Mouse (Mus musculus) liver, embryonic 13.5 days (tissue): Measurements from ENCODE around the gene Cux2. TPM values are rescaled to one million over a fixed set of nuclear protein-coding genes. Genes with fewer than 3 reads are reported as not detected.
A peak's percentile ranks its signal among the peaks of the same experiment; 100 is the strongest.

Source experiments
- ATAC-seq: fragments of 200-750 bp; cut with Nextera tagmentation; 2 replicates; pipeline ENCODE4 v1.8.0; 2017; ENCODE audit warnings: low read depth, mild to moderate bottlenecking, moderate number of reproducible peaks, moderate library complexity
- DNase-seq: peaks from one replicate; pipeline ENCODE4 v3.0.0; 2022
- H3K27ac ChIP-seq: fragments of 300-500 bp; sonication (generic); 2 replicates; pipeline ENCODE4 v1.5.1; 2015; ENCODE audit warnings: moderate library complexity, mild to moderate bottlenecking, inconsistent platforms
- H3K27me3 ChIP-seq: fragments of 300-500 bp; sonication (generic); 2 replicates; pipeline ENCODE4 v1.6.1; 2015; ENCODE audit warnings: mild to moderate bottlenecking, inconsistent platforms
- H3K36me3 ChIP-seq: fragments of 300-500 bp; sonication (generic); 2 replicates; pipeline ENCODE4 v1.6.1; 2015; ENCODE audit warnings: mild to moderate bottlenecking, inconsistent platforms
- H3K4me1 ChIP-seq: fragments of 300-500 bp; sonication (generic); replicated peaks from 2 replicates; pipeline ENCODE4 v1.6.1; 2015; ENCODE audit warnings: inconsistent platforms
- H3K4me2 ChIP-seq: fragments of 300-500 bp; sonication (generic); 2 replicates; pipeline ENCODE4 v1.6.1; 2015; ENCODE audit warnings: inconsistent platforms, mild to moderate bottlenecking, moderate library complexity
- H3K4me3 ChIP-seq: fragments of 300-500 bp; sonication (generic); replicated peaks from 2 replicates; pipeline ENCODE4 v1.5.1; 2015; ENCODE audit warnings: mild to moderate bottlenecking, inconsistent platforms
- H3K9ac ChIP-seq: fragments of 300-500 bp; sonication (generic); 2 replicates; pipeline ENCODE4 v1.6.1; 2015; ENCODE audit warnings: mild to moderate bottlenecking, inconsistent platforms
- H3K9me3 ChIP-seq: fragments of 300-500 bp; sonication (generic); replicated peaks from 2 replicates; pipeline ENCODE4 v1.6.1; 2016; ENCODE audit warnings: inconsistent platforms
- WGBS: fragments of 180-500 bp; shearing (Covaris S2); methylation state at CpG from one replicate; pipeline ENCODE4 v1.1.7; 2015; ENCODE audit not compliant: insufficient replicate concordance; 5-methylcytosine and 5-hydroxymethylcytosine counted together
- polyA plus RNA-seq: library from polyadenylated mRNA; unstranded; fragments of >200 nt; fragmentation: Nextera tagmentation; extraction: Ambion mirVana; gene quantifications from 2 replicates; pipeline ENCODE4 v1.2.1, GENCODE M21; 2015

Cux2 gene
- polyA plus RNA-seq, 1 experiment from 2014 or later = 0.59 TPM

GRCm38 (mm10) chr5:122059060-122060017 lies 9.4 kb upstream of the Cux2 start:
- 22% methylated on average over 39 of the region's 39 CpGs for WGBS
- Histone ChIP-seq H3K4me2 (peak overlapping the region; percentile 56), H3K27me3 (0 out of 2 replicates have a peak, but pooled peaks cover under 1% of the 10 kb centered on the region), H3K9ac (no peak overlapping the region), H3K9me3 (no peaks in the 10 kb centered on the region), H3K27ac (no peak overlapping the region), H3K4me3 (peak overlapping the region; percentile 28), H3K4me1 (peaks cover 14% of the 10 kb centered on the region), H3K36me3 (no peaks in the 10 kb centered on the region)
- ATAC-seq = no peak
- DNase-seq = peak; percentile 26

GRCm38 (mm10) chr5:122057622-122058021 lies 7.7 kb upstream of the Cux2 start:
- H3K27me3 ChIP-seq = peaks cover 17% of the 10 kb centered on the region
- ATAC-seq = no peak
- no peak overlapping the region for H3K27ac ChIP-seq
- H3K36me3 ChIP-seq = no peaks in the 10 kb centered on the region
- H3K4me3 ChIP-seq = no peak overlapping the region
- no peak overlapping the region for H3K9ac ChIP-seq
- peaks cover 15% of the 10 kb centered on the region for H3K4me1 ChIP-seq
- no peak for DNase-seq
- H3K9me3 ChIP-seq = no peaks in the 10 kb centered on the region
- whole genome bisulfite sequencing = 55% methylated on average over 6 of the region's 6 CpGs
- H3K4me2 ChIP-seq = no peak overlapping the region

GRCm38 (mm10) chr5:122056557-122056956 lies 6.7 kb upstream of the Cux2 start:
- no peak overlapping the region for H3K4me2 ChIP-seq
- no peak for DNase-seq
- no peak overlapping the region for H3K27ac ChIP-seq
- no peak for ATAC-seq
- no peak overlapping the region for H3K4me3 ChIP-seq
- H3K9ac ChIP-seq = no peak overlapping the region
- H3K4me1 ChIP-seq = peaks cover 15% of the 10 kb centered on the region
- WGBS = 57% methylated on average over 8 of the region's 8 CpGs
- no peaks in the 10 kb centered on the region for H3K36me3 ChIP-seq
- no peaks in the 10 kb centered on the region for H3K9me3 ChIP-seq
- H3K27me3 ChIP-seq = peaks cover 26% of the 10 kb centered on the region

GRCm38 (mm10) chr5:122054130-122054843 lies 4.4 kb upstream of the Cux2 start:
- Histone ChIP-seq H3K27me3 (peaks cover 49% of the 10 kb centered on the region), H3K27ac (no peak overlapping the region), H3K9me3 (no peaks in the 10 kb centered on the region), H3K4me3 (no peak overlapping the region), H3K36me3 (no peaks in the 10 kb centered on the region), H3K4me2 (peak overlapping the region; percentile 29; the same call in 1 of the 2 replicates), H3K9ac (no peak overlapping the region), H3K4me1 (peaks cover 21% of the 10 kb centered on the region)
- ATAC-seq (no peak; the same call in 1 of the 2 replicates), DNase-seq (no peak)
- 34% methylated on average over 13 of the region's 13 CpGs for WGBS

- DNase-seq = no peak
- no peak overlapping the region for H3K4me2 ChIP-seq
- peaks cover 56% of the 10 kb centered on the region for H3K27me3 ChIP-seq
- H3K9me3 ChIP-seq = no peaks in the 10 kb centered on the region
- 27% methylated on average over 15 of the region's 15 CpGs for WGBS
- H3K9ac ChIP-seq = no peak overlapping the region
- no peak overlapping the region for H3K4me3 ChIP-seq
- no peaks in the 10 kb centered on the region for H3K36me3 ChIP-seq
- H3K27ac ChIP-seq = no peak overlapping the region
- H3K4me1 ChIP-seq = peaks cover 28% of the 10 kb centered on the region
- ATAC-seq = no peak
Measured at GRCm38 (mm10) chr5:122053587-122053986, 3.7 kb upstream of the Cux2 start.

GRCm38 (mm10) chr5:122050832-122051105 lies 867 bp upstream of the Cux2 start:
- H3K4me1 ChIP-seq = peaks cover 31% of the 10 kb centered on the region
- no peaks in the 10 kb centered on the region for H3K36me3 ChIP-seq
- DNase-seq (no peak), ATAC-seq (peak; percentile 42; the same call in 1 of the 2 replicates)
- WGBS = 4% methylated on average over 8 of the region's 8 CpGs
- H3K27ac ChIP-seq = no peak overlapping the region
- peaks cover 84% of the 10 kb centered on the region for H3K27me3 ChIP-seq
- H3K9me3 ChIP-seq = no peaks in the 10 kb centered on the region
- H3K9ac ChIP-seq = no peak overlapping the region
- peak overlapping the region; percentile 66 for H3K4me3 ChIP-seq
- peak overlapping the region; percentile 74 for H3K4me2 ChIP-seq

GRCm38 (mm10) chr5:122049664-122050016 lies 262 bp downstream of the Cux2 start:
- 0% methylated on average over 38 of the region's 43 CpGs for WGBS
- H3K36me3 ChIP-seq = no peaks in the 10 kb centered on the region
- H3K9ac ChIP-seq = peak overlapping the region; percentile 53
- peaks cover 31% of the 10 kb centered on the region for H3K4me1 ChIP-seq
- H3K4me3 ChIP-seq = peak overlapping the region; percentile 66
- ATAC-seq (no peak), DNase-seq (no peak)
- peak overlapping the region; percentile 74 for H3K4me2 ChIP-seq
- no peaks in the 10 kb centered on the region for H3K9me3 ChIP-seq
- no peak overlapping the region for H3K27ac ChIP-seq
- peaks cover 89% of the 10 kb centered on the region for H3K27me3 ChIP-seq

GRCm38 (mm10) chr5:122048686-122049663 lies 927 bp downstream of the Cux2 start:
- peak overlapping the region; percentile 74 for H3K4me2 ChIP-seq
- peaks cover 85% of the 10 kb centered on the region for H3K27me3 ChIP-seq
- H3K9ac ChIP-seq = no peak overlapping the region
- no peak for ATAC-seq
- WGBS = 3% methylated on average over 52 of the region's 52 CpGs
- no peaks in the 10 kb centered on the region for H3K36me3 ChIP-seq
- no peak overlapping the region for H3K27ac ChIP-seq
- DNase-seq = no peak
- H3K4me3 ChIP-seq = peak overlapping the region; percentile 66
- H3K9me3 ChIP-seq = no peaks in the 10 kb centered on the region
- H3K4me1 ChIP-seq = peaks cover 31% of the 10 kb centered on the region

- H3K36me3 ChIP-seq = no peaks in the 10 kb centered on the region
- no peak overlapping the region for H3K4me3 ChIP-seq
- no peak for DNase-seq
- no peak overlapping the region for H3K27ac ChIP-seq
- H3K4me1 ChIP-seq = peaks cover 31% of the 10 kb centered on the region
- H3K27me3 ChIP-seq = peaks cover 78% of the 10 kb centered on the region
- H3K9me3 ChIP-seq = no peaks in the 10 kb centered on the region
- no peak for ATAC-seq
- H3K9ac ChIP-seq = no peak overlapping the region
- WGBS = 5% methylated on average over 20 of the region's 20 CpGs
- peak overlapping the region; percentile 74; the same call in 1 of the 2 replicates for H3K4me2 ChIP-seq
Measured at GRCm38 (mm10) chr5:122048252-122048651, 1.6 kb downstream of the Cux2 start.

GRCm38 (mm10) chr5:122047791-122048190 lies 2.1 kb downstream of the Cux2 start:
- Histone ChIP-seq H3K4me1 (peaks cover 31% of the 10 kb centered on the region), H3K4me3 (no peak overlapping the region), H3K27ac (no peak overlapping the region), H3K36me3 (no peaks in the 10 kb centered on the region), H3K9me3 (no peaks in the 10 kb centered on the region), H3K27me3 (peaks cover 74% of the 10 kb centered on the region), H3K4me2 (no peak overlapping the region), H3K9ac (no peak overlapping the region)
- WGBS = 36% methylated on average over 5 of the region's 5 CpGs
- no peak for DNase-seq
- no peak for ATAC-seq

- Histone ChIP-seq H3K9me3 (no peaks in the 10 kb centered on the region), H3K4me1 (peaks cover 3% of the 10 kb centered on the region; the same call in 1 of the 2 replicates), H3K9ac (no peak overlapping the region), H3K27me3 (peaks cover 33% of the 10 kb centered on the region), H3K4me3 (no peak overlapping the region), H3K36me3 (no peaks in the 10 kb centered on the region), H3K27ac (no peak overlapping the region), H3K4me2 (no peak overlapping the region)
- ATAC-seq = no peak
- no peak for DNase-seq
- 73% methylated on average over 11 of the region's 11 CpGs for WGBS
Measured at GRCm38 (mm10) chr5:122043567-122043966, 6.3 kb downstream of the Cux2 start.
